16 mouse cellular contexts compared by ENCODE assay signal in the genomic region with DNA sequence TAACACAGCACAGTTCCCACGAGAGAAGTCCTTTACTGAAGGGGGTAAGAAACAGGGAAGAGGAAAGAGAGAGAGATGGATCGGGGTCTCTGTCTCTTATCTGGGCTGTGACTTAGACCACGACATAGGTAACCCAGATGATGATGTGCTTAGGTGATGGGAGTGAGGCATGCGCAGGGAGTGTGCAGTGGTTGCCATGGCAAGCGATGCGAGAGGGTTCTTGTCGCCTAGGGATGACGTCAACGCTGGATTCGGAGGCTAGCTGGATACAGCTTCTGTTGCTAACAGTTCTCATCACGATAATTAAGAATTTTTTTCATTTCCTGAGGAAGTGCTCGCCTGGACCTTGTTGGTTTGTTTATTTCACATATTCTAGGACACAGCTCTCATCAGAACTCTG. TPM values are rescaled to one million over a fixed set of nuclear protein-coding genes. Genes with fewer than 3 reads are reported as not detected.
DNase-seq lines count a peak whose midpoint lies in the region; ATAC-seq and TF ChIP-seq lines count a peak whose summit lies in the region.
"Had no signal": no experiment of that assay in that cellular context is flagged by ENCODE, and none has a peak within 500 bp of the region (broad histone marks: within the 10 kb centered on the region; RNA-seq: fewer than 3 reads in every experiment).

No protein-coding gene starts in this region.

- ATAC-seq in midbrain, embryonic 13.5 days = no peak
- ATAC-seq: forebrain, embryonic 14.5 days had no signal

- no peaks in the 10 kb centered on the region for H3K79me2 ChIP-seq in CH12.LX (replicated peaks; ENCODE audit: control insufficient read depth, extremely low read depth, insufficient read depth, poor library complexity, severe bottlenecking)

- intact Hi-C loops in left cerebral cortex, postnatal 14 days (cut with DNase I) = no loop called here

- H3K27ac ChIP-seq in CH12.LX (ENCODE audit: insufficient read depth, low read depth) = no peak overlapping the region
- no peak overlapping the region for H3K27ac ChIP-seq in midbrain, embryonic 13.5 days
- H3K27ac ChIP-seq: heart, adult 2 months; hindbrain, embryonic 10.5 days; lung, embryonic 15.5 days; midbrain, embryonic 10.5 days had no signal

- in situ Hi-C loops in CH12.LX (cut with MboI; ENCODE audit: low pct_ligation_motif_present, low pct_unique_long_range_greater_than_20kb, low sequenced_read_pairs) = no loop called here

- TF ChIP-seq EP300 in CH12.LX (IDR thresholded peaks at IDR 0.05; ENCODE audit: low read length) = no peak

- no peak overlapping the region for H3K9ac ChIP-seq in CH12.LX (ENCODE audit: insufficient read depth, low read depth)
- H3K9ac ChIP-seq in midbrain, embryonic 13.5 days (replicated peaks) = no peak overlapping the region
- H3K9ac ChIP-seq: lung, embryonic 15.5 days had no signal

- TF ChIP-seq RAD21 in CH12.LX (IDR thresholded peaks at IDR 0.05; ENCODE audit: low read depth, low read length) = no peak

- peaks cover 0 to 2% of the 10 kb centered on the region in 2 experiments for H3K36me3 ChIP-seq in CH12.LX (replicated peaks in 1 of 2; ENCODE audit: control insufficient read depth in 1 of 2, insufficient read depth in 1 of 2, low read length in 1 of 2)
- H3K36me3 ChIP-seq in midbrain, embryonic 13.5 days = no peaks in the 10 kb centered on the region
- H3K36me3 ChIP-seq: hindbrain, embryonic 10.5 days; lung, embryonic 15.5 days; midbrain, embryonic 10.5 days had no signal

- 85% methylated on average over 12 of the region's 12 CpGs for WGBS in midbrain, embryonic 13.5 days

- dilution Hi-C loops in CH12.LX (cut with MboI; ENCODE audit: extremely low pct_ligation_motif_present, extremely low pct_unique_long_range_greater_than_20kb, low sequenced_read_pairs) = no loop called here

- no peak overlapping the region for H3K4me2 ChIP-seq in CH12.LX (ENCODE audit: insufficient read depth, low read depth, poor library complexity, severe bottlenecking)
- no peak overlapping the region for H3K4me2 ChIP-seq in midbrain, embryonic 13.5 days (replicated peaks)
- H3K4me2 ChIP-seq: lung, embryonic 15.5 days had no signal

- no peaks in the 10 kb centered on the region for H3K9me3 ChIP-seq in CH12.LX (replicated peaks; ENCODE audit: low read length)
- H3K9me3 ChIP-seq in midbrain, embryonic 13.5 days = no peaks in the 10 kb centered on the region
- H3K9me3 ChIP-seq: hindbrain, embryonic 10.5 days; lung, embryonic 15.5 days; midbrain, embryonic 10.5 days had no signal

- H3K4me3 ChIP-seq in CH12.LX (replicated peaks in 1 of 3; ENCODE audit: low read depth in 2 of 3, low read length in 2 of 3, poor library complexity in 1 of 3) = peak overlapping the region in 1 of 3 experiments; percentile 22
- no peak overlapping the region for H3K4me3 ChIP-seq in midbrain, embryonic 13.5 days (replicated peaks)
- H3K4me3 ChIP-seq: heart, adult 2 months; hindbrain, embryonic 10.5 days; lung, embryonic 15.5 days; midbrain, embryonic 10.5 days had no signal

- no peak for TF ChIP-seq CTCF in CH12.LX (conservative IDR thresholded peaks at IDR 0.05 in 1 of 2, IDR thresholded peaks at IDR 0.05 in 1 of 2; ENCODE audit: low read depth in 2 of 2, low read length in 2 of 2)

- TF ChIP-seq POLR2A in CH12.LX (IDR thresholded peaks at IDR 0.05; ENCODE audit: low read depth, low read length) = no peak

- no peak for DNase-seq in CH12.LX (ENCODE audit: extremely low read depth)
- peak; percentile 86 for DNase-seq in ZHBTc4 (ENCODE audit: low read depth, low spot score)
- peak; percentile 77 to 79 for DNase-seq in layer of hippocampus, adult 8-10 months (ENCODE audit: low spot score in 2 of 2)
- DNase-seq in left cerebral cortex, postnatal 14 days (ENCODE audit: low spot score in 2 of 2) = peak; percentile 81 to 85
- DNase-seq in heart, adult 18-20 months = no peak
- no peak for DNase-seq in urinary bladder, adult 18-20 months (ENCODE audit: low spot score in 2 of 2)
- DNase-seq in cerebellum, postnatal 25 days = no peak
- DNase-seq: cerebellum, adult 8-10 months; heart, adult 2 months; kidney, adult 2 months; retina, postnatal 1 day had no signal

- no peaks in the 10 kb centered on the region for H3K27me3 ChIP-seq in CH12.LX (replicated peaks)
- H3K27me3 ChIP-seq in midbrain, embryonic 13.5 days = peaks cover 9% of the 10 kb centered on the region

- H3K4me1 ChIP-seq in CH12.LX (ENCODE audit: control insufficient read depth in 1 of 2, insufficient read depth in 2 of 2) = peaks cover 19 to 21% of the 10 kb centered on the region in 2 experiments
- no peaks in the 10 kb centered on the region for H3K4me1 ChIP-seq in midbrain, embryonic 13.5 days (replicated peaks)

TF ChIP-seq in CH12.LX, 34 proteins besides CTCF, POLR2A, EP300 and RAD21:
- TF ChIP-seq MXI1 (IDR thresholded peaks at IDR 0.05; ENCODE audit: low read depth, low read length) (no peak), NRF1 (IDR thresholded peaks at IDR 0.05; ENCODE audit: low read depth, low read length) (peak; percentile 72)

RNA-seq across cellular contexts. Expression of gene Tgif1, which starts 27.1 kb away (rescaled TPM):
- 37.0 and 44.5 TPM in 2 replicates for total RNA-seq in CH12.LX (2012; rRNA removed)
- total RNA-seq in CH12.LX (2014; rRNA removed) = 66.3 and 70.6 TPM in 2 replicates
- polyA plus RNA-seq in CH12.LX (2012; ENCODE audit: insufficient read length, low read depth) = 59.2 and 74.4 TPM in 2 replicates
- 1 to 10 TPM; 1.8 to 9.1 (median 5.3) TPM for total RNA-seq in layer of hippocampus, adult 8-10 months (2022)
- total RNA-seq in left cerebral cortex, postnatal 14 days (2021) = 1 to 10 TPM; 2.1 to 3.4 TPM
- total RNA-seq in heart, adult 18-20 months (2021) = 1 to 10 TPM; 2.6 to 4.6 TPM
- 25.0 and 29.6 TPM in 2 replicates for polyA plus RNA-seq in midbrain, embryonic 13.5 days (2015; fragmentation: Nextera tagmentation; extraction: Ambion mirVana)

Comparison
In these comparisons a context has a peak if more than half of its experiments do, and no peak if none do; other contexts are left out.
1. DNase-seq: peak in ZHBTc4 (single experiment), layer of hippocampus, adult 8-10 months (2 of 2) and left cerebral cortex, postnatal 14 days (2 of 2); none in CH12.LX (single experiment), heart, adult 18-20 months (0 of 2), urinary bladder, adult 18-20 months (0 of 2) and cerebellum, postnatal 25 days (0 of 2).